Mouse (Mus musculus): Measurements from ENCODE around the gene Atxn7l3b. TPM values are rescaled to one million over a fixed set of nuclear protein-coding genes. Genes with fewer than 3 reads are reported as not detected.

The Atxn7l3b gene
- polyA plus RNA-seq, 1 experiment from 2014 or later = 29.2 TPM

DNA sequence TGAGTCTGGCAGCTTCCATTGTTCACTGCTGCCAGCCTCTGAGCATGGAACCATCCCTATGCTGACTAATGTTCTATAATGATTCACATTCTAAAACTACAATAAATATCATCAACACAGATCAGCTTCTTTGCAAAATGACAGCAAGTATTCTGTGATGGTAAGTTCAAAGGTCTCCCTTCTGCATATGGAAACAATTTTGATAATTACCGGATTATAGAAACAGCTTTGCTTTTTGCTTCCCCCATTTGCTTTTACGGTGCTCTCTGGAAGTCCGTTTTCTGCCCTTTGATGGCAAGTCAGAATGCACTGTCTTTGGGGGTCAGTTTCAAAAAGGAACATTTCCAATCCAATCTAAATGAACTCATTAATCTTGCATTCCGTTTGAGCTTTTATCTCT lies 32.2 kb downstream of the Atxn7l3b start:
- H3K36me3 ChIP-seq (ENCODE audit: inconsistent target) = no peaks in the 10 kb centered on the region
- no peaks in the 10 kb centered on the region for H3K79me2 ChIP-seq (ENCODE audit: inconsistent target)
- 95% methylated on average over 4 of the region's 4 CpGs for WGBS (ENCODE audit: missing documents)
- H3K27ac ChIP-seq = no peak overlapping the region
- H3K4me3 ChIP-seq (ENCODE audit: inconsistent target) = no peak overlapping the region

DNA sequence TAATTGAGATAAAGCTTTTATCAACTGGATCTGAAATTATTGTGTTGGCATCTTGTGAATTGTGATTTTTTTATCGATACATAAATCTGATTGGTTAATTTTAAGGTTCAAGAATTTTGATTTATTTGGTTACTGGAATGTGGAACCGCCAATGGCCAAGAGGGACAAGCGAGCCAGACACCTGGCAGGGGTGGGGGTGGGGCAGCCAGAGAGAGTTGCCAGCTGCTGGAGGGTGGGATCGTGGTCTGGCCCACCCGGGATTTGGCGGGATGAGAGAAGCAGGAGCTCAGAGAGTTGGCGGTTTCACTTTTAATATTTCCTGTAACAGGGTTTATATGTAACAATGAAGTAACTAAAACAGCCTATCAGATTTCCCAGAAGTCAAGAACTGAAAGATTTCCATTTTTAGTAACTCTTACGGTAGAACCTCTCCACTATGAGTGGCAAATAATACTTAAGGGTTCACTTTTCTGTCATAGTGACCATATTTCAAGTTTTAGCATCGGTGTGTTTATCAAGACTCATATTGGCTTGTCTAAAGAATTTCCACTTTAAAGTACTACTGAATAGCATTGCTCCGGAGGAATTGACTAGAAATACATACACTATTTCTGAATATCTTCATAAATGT lies 35.1 kb downstream of the Atxn7l3b start:
- H3K27ac ChIP-seq = no peak overlapping the region
- WGBS (ENCODE audit: missing documents) = 64% methylated on average over 9 of the region's 10 CpGs
- H3K4me3 ChIP-seq (ENCODE audit: inconsistent target) = no peak overlapping the region
- no peaks in the 10 kb centered on the region for H3K79me2 ChIP-seq (ENCODE audit: inconsistent target)
- no peaks in the 10 kb centered on the region for H3K36me3 ChIP-seq (ENCODE audit: inconsistent target)

DNA sequence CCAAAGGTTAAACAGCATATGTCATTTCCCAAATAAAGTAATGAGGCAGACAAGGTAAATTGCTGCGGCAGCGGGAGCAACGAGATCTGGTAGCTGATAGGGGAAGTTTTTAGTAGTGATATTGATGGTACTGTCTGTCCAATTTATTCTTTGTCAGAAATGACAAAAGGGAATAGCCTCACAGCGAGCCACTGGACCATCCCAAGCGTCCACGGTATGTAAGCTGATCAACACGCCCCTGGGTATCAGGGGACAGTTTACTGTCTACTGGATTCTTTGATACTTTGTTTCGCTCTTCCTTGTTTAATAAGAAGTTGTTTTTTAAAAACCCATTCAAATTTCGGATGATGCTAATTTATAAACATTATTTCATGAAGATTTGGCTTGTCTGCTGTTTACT lies 44.7 kb downstream of the Atxn7l3b start:
- H3K79me2 ChIP-seq (ENCODE audit: inconsistent target) = no peaks in the 10 kb centered on the region
- no peak overlapping the region for H3K4me3 ChIP-seq (ENCODE audit: inconsistent target)
- H3K36me3 ChIP-seq (ENCODE audit: inconsistent target) = no peaks in the 10 kb centered on the region
- no peak overlapping the region for H3K27ac ChIP-seq
- WGBS (ENCODE audit: missing documents) = 93% methylated on average over 9 of the region's 9 CpGs

DNA sequence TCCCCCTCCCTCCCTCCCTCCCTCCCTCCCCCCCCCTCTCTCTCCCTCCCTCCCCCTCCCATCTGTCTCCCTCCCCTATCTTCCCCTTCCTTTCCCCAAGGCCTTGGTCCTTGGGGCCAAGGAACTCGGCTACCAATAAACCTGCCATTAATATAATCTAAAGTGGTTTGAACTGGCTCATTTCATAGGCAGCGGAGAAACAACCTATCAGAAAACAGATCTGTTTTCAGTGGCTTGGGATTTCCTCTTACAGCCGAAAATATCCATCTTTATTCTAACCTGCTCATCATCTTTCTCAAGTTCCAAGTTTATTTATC lies 45.2 kb downstream of the Atxn7l3b start:
- no peaks in the 10 kb centered on the region for H3K79me2 ChIP-seq (ENCODE audit: inconsistent target)
- WGBS (ENCODE audit: missing documents) = 71% methylated on average over 3 of the region's 3 CpGs
- no peak overlapping the region for H3K27ac ChIP-seq
- H3K4me3 ChIP-seq (ENCODE audit: inconsistent target) = no peak overlapping the region
- H3K36me3 ChIP-seq (ENCODE audit: inconsistent target) = no peaks in the 10 kb centered on the region

DNA sequence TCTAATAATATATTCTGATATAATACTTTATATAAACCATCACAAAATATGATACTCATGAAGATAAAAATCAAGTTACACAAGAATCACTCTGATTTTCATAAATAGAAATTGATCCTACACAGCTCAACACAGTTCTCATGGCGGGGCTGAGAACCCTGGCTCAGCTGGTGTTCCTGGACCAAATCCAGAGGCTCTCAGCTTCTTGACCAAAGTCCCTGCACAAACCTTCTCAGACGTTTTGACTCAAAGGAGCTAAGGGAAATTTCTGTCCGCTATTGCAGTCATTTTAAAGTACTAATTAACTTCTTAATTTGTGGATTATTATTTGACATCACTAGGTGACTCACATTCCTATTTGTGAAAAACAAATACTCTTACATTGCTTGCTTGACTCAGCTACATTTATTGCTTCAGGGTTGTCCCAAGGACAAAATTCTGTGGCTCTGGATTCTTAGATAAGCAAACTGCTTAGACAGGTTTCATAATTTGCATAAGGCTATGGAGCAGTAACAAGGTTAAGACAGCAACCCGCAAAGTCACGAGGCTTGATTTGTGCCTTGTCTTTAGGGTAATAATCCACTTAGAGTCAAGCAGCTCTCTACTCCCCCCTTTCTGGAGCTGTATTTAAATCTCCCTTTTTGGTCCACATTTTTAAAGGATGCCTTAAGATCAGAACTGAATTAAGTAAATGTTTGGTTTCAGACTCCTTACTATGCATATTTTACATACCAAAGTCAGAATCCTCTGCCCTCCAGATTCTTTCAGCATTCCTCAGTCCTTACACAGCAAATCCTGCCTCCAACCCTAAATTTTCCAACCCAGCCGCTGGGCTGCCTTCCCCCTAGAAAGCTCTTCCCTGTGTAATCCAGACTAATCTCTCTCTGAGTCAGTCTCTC lies 45.8 kb downstream of the Atxn7l3b start:
- H3K27ac ChIP-seq = no peak overlapping the region
- H3K36me3 ChIP-seq (ENCODE audit: inconsistent target) = no peaks in the 10 kb centered on the region
- H3K4me3 ChIP-seq (ENCODE audit: inconsistent target) = no peak overlapping the region
- no peaks in the 10 kb centered on the region for H3K79me2 ChIP-seq (ENCODE audit: inconsistent target)
- 70% methylated on average over 6 of the region's 6 CpGs for WGBS (ENCODE audit: missing documents)

DNA sequence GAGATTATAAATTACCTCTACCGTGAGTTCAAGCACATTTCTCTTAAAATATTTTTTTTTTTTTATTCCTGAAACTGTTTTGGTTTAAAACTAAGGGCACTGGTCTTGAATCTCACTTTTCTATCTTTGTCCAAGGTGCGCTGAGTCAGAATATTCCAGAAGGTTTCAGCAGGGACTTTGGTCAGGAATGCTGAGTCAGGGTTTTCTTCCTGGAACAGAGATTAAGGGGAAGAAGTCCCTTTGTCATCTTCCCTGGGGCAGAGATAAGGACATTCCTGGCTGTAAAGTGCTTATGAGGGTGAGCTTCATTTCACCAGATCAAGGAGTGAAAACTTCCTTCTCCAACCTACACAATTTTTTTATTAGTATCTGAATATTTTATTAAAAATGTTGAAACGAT lies 46.7 kb downstream of the Atxn7l3b start:
- H3K27ac ChIP-seq = no peak overlapping the region
- no peak overlapping the region for H3K4me3 ChIP-seq (ENCODE audit: inconsistent target)
- WGBS (ENCODE audit: missing documents) = 89% methylated on average over 3 of the region's 3 CpGs
- H3K79me2 ChIP-seq (ENCODE audit: inconsistent target) = no peaks in the 10 kb centered on the region
- H3K36me3 ChIP-seq (ENCODE audit: inconsistent target) = no peaks in the 10 kb centered on the region

DNA sequence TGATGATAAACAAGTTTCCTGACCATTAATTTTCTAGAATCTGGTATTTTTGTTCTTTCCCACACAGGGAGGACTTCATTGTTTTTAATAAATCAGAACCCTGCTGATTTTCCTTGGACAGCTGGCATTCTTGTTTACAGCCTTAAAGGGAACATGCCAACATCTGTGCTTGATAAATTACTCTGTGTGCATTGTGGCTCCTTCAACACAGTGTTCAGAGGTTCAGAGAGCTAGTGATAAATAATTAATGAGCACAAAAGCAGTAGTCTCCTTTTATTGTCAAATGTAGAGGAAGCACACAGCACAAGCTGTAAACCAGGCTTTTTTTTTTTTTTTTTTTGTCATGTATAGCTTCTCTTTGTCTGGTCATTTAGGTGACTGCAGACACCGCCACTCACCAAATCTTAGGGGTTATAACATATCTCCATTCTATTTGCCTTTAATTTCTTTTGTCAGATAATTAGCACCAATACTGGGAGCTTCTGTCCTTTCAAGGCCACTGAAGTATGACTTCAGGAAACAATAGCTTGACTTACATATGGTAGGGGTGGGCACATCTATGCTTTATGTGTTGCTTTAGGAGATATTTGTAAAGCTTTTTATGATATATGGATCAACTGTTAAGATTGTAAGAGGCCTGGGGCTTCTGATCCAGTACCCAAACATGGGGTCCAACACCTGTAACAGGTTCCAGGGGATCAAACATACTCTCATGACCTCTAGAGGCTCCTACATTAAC lies 52.0 kb downstream of the Atxn7l3b start:
- 100% methylated on average over 1 of the region's 1 CpGs for WGBS (ENCODE audit: missing documents)
- H3K4me3 ChIP-seq (ENCODE audit: inconsistent target) = no peak overlapping the region
- no peak overlapping the region for H3K27ac ChIP-seq
- H3K36me3 ChIP-seq (ENCODE audit: inconsistent target) = no peaks in the 10 kb centered on the region
- H3K79me2 ChIP-seq (ENCODE audit: inconsistent target) = no peaks in the 10 kb centered on the region

Measured in macrophage (primary cell).